15 mouse cellular contexts compared by ENCODE assay signal in the genomic region with DNA sequence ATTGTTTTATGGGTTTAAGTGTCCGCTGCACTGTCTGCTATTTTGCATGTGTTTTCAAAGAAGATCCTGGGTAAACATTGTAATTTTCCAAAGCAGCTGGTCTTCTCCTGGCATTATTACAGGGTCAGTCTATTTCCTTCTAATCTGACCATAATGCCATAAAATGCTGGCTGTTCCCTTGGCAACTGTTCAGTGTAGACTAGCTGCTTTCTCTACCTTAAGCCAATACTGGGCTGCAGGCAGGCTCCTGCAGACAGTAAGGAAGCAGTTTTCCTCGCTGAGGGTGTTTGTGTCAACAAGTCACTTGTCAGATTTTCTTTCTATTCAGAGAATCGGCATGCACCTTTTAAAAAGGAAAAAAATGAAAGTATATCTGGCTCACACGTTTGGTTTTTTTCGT.
DNase-seq lines count a peak whose midpoint lies in the region; ATAC-seq and TF ChIP-seq lines count a peak whose summit lies in the region.
"Had no signal": no experiment of that assay in that cellular context is flagged by ENCODE, and none has a peak within 500 bp of the region (broad histone marks: within the 10 kb centered on the region; RNA-seq: fewer than 3 reads in every experiment).

No protein-coding gene starts in this region.

- H3K4me2 ChIP-seq in midbrain, embryonic 13.5 days (replicated peaks) = no peak overlapping the region
- no peak overlapping the region for H3K4me2 ChIP-seq in midbrain, embryonic 16.5 days (ENCODE audit: low read length)
- H3K4me2 ChIP-seq: limb, embryonic 15.5 days had no signal

- ATAC-seq in midbrain, embryonic 13.5 days = peak; percentile 63; the same call in 1 of the 2 replicates
- ATAC-seq in midbrain, embryonic 16.5 days = peak; percentile 79; the same call in 1 of the 2 replicates

- H3K36me3 ChIP-seq in midbrain, embryonic 13.5 days = no peaks in the 10 kb centered on the region
- H3K36me3 ChIP-seq in midbrain, embryonic 10.5 days = no peaks in the 10 kb centered on the region
- H3K36me3 ChIP-seq in midbrain, embryonic 16.5 days (ENCODE audit: control insufficient read depth, insufficient read depth, low read length) = no peaks in the 10 kb centered on the region
- H3K36me3 ChIP-seq: limb, embryonic 15.5 days had no signal

- no peak overlapping the region for H3K9ac ChIP-seq in midbrain, embryonic 13.5 days (replicated peaks)
- H3K9ac ChIP-seq in midbrain, embryonic 16.5 days (ENCODE audit: low read depth, low read length) = no peak overlapping the region
- H3K9ac ChIP-seq: limb, embryonic 15.5 days had no signal

- H3K27ac ChIP-seq in gastrocnemius, adult 2 months = peak overlapping the region; percentile 41; the same call in 1 of the 2 replicates
- H3K27ac ChIP-seq in midbrain, embryonic 13.5 days = no peak overlapping the region
- no peak overlapping the region for H3K27ac ChIP-seq in midbrain, embryonic 10.5 days (replicated peaks)
- no peak overlapping the region for H3K27ac ChIP-seq in midbrain, embryonic 16.5 days (ENCODE audit: low read length)
- H3K27ac ChIP-seq: heart, adult 2 months; kidney, postnatal 0 days; limb, embryonic 15.5 days had no signal

- WGBS in midbrain, embryonic 13.5 days = 70% methylated on average over 5 of the region's 5 CpGs
- 82% methylated on average over 5 of the region's 5 CpGs for WGBS in midbrain, embryonic 10.5 days
- WGBS in midbrain, embryonic 16.5 days = 54% methylated on average over 5 of the region's 5 CpGs

- no peaks in the 10 kb centered on the region for H3K9me3 ChIP-seq in midbrain, embryonic 13.5 days
- H3K9me3 ChIP-seq in midbrain, embryonic 10.5 days (replicated peaks) = no peaks in the 10 kb centered on the region
- no peaks in the 10 kb centered on the region for H3K9me3 ChIP-seq in midbrain, embryonic 16.5 days (replicated peaks; ENCODE audit: control insufficient read depth, low read length, poor library complexity, severe bottlenecking)
- H3K9me3 ChIP-seq: limb, embryonic 15.5 days had no signal

- H3K4me1 ChIP-seq in midbrain, embryonic 13.5 days (replicated peaks) = no peaks in the 10 kb centered on the region; the same call in 1 of the 2 replicates
- peaks cover 3% of the 10 kb centered on the region for H3K4me1 ChIP-seq in midbrain, embryonic 10.5 days
- 0 out of 2 replicates have a peak, but pooled peaks cover 2% of the 10 kb centered on the region for H3K4me1 ChIP-seq in midbrain, embryonic 16.5 days (ENCODE audit: control insufficient read depth, insufficient read depth, low read length)
- H3K4me1 ChIP-seq: limb, embryonic 15.5 days had no signal

- no peaks in the 10 kb centered on the region for H3K27me3 ChIP-seq in midbrain, embryonic 13.5 days
- no peaks in the 10 kb centered on the region for H3K27me3 ChIP-seq in midbrain, embryonic 10.5 days (ENCODE audit: low read depth, poor library complexity, severe bottlenecking)
- H3K27me3 ChIP-seq in midbrain, embryonic 16.5 days (ENCODE audit: control insufficient read depth, insufficient read depth, low read depth, low read length) = no peaks in the 10 kb centered on the region
- H3K27me3 ChIP-seq: limb, embryonic 15.5 days had no signal

- no peak for TF ChIP-seq CTCF in gastrocnemius, adult 2 months (IDR thresholded peaks at IDR 0.05)

- H3K4me3 ChIP-seq in gastrocnemius, adult 2 months = no peak overlapping the region
- H3K4me3 ChIP-seq in midbrain, embryonic 13.5 days (replicated peaks) = no peak overlapping the region
- no peak overlapping the region for H3K4me3 ChIP-seq in midbrain, embryonic 10.5 days
- H3K4me3 ChIP-seq in midbrain, embryonic 16.5 days (ENCODE audit: low read depth, low read length) = no peak overlapping the region
- H3K4me3 ChIP-seq: erythroblast, embryonic 14.5 days; heart, adult 2 months; limb, embryonic 15.5 days had no signal

- intact Hi-C loops in gastrocnemius, adult 2 months (cut with DNase I) = no loop called here
- intact Hi-C loops in gastrocnemius, postnatal 14 days (cut with DNase I; ENCODE audit: low total_unique reads) = no loop called here

- DNase-seq in gastrocnemius, adult 2 months = no peak
- DNase-seq in gastrocnemius, postnatal 14 days = no peak
- DNase-seq in midbrain, embryonic 10.5 days (ENCODE audit: low spot score) = no peak
- DNase-seq in cerebellum, postnatal 10 days = peak; percentile 77 to 78
- DNase-seq in spleen, postnatal 4 days (ENCODE audit: low spot score in 2 of 2) = no peak
- no peak for DNase-seq in right cerebral cortex, postnatal 4 days
- DNase-seq: embryo, embryonic 11 days; right cerebral cortex, postnatal 25 days; thymus, postnatal 25 days had no signal

Comparison
In these comparisons a context has a peak if more than half of its experiments do, and no peak if none do; other contexts are left out.
1. DNase-seq: peak in cerebellum, postnatal 10 days (2 of 2); none in gastrocnemius, adult 2 months (single experiment), gastrocnemius, postnatal 14 days (single experiment), midbrain, embryonic 10.5 days (single experiment), spleen, postnatal 4 days (0 of 2) and right cerebral cortex, postnatal 4 days (single experiment).